Mouse (Mus musculus): Measurements from ENCODE around the gene Noc3l. TPM values are rescaled to one million over a fixed set of nuclear protein-coding genes. Genes with fewer than 3 reads are reported as not detected.

The Noc3l gene
- polyA plus RNA-seq, 1 experiment from 2014 or later, result 8.3 TPM

- Histone ChIP-seq H3K4me2 (ENCODE audit: low read length) (no peak overlapping the region), H3K36me3 (ENCODE audit: control insufficient read depth, insufficient read depth, low read length) (no peaks in the 10 kb centered on the region), H3K27ac (ENCODE audit: low read depth) (no peak overlapping the region), H3K9me3 (ENCODE audit: control insufficient read depth, low read length) (no peaks in the 10 kb centered on the region), H3K4me1 (replicated peaks; ENCODE audit: control insufficient read depth, insufficient read depth, low read length) (no peaks in the 10 kb centered on the region), H3K4me3 (ENCODE audit: low read depth, low read length) (no peak overlapping the region), H3K9ac (ENCODE audit: low read length) (no peak overlapping the region), H3K27me3 (replicated peaks; ENCODE audit: control insufficient read depth, insufficient read depth, low read length) (no peaks in the 10 kb centered on the region)
- ATAC-seq (replicated peaks; ENCODE audit: low FRiP score, low TSS enrichment, low read depth), result no peak
- 50% methylated on average over 1 of the region's 1 CpGs for WGBS
- DNase-seq (ENCODE audit: low spot score), result no peak
Measured at GRCm38 (mm10) chr19:38833224-38833623, 14.2 kb upstream of the Noc3l start.

GRCm38 (mm10) chr19:38820186-38820804 lies 1.3 kb upstream of the Noc3l start:
- no peak overlapping the region for H3K4me3 ChIP-seq (ENCODE audit: low read depth, low read length)
- no peaks in the 10 kb centered on the region for H3K27me3 ChIP-seq (replicated peaks; ENCODE audit: control insufficient read depth, insufficient read depth, low read length)
- no peaks in the 10 kb centered on the region for H3K9me3 ChIP-seq (ENCODE audit: control insufficient read depth, low read length)
- peaks cover 7% of the 10 kb centered on the region for H3K4me1 ChIP-seq (replicated peaks; ENCODE audit: control insufficient read depth, insufficient read depth, low read length)
- no peak for DNase-seq (ENCODE audit: low spot score)
- WGBS, result 91% methylated on average over 4 of the region's 4 CpGs
- H3K4me2 ChIP-seq (ENCODE audit: low read length), result no peak overlapping the region
- peaks cover 11% of the 10 kb centered on the region for H3K36me3 ChIP-seq (ENCODE audit: control insufficient read depth, insufficient read depth, low read length)
- H3K27ac ChIP-seq (ENCODE audit: low read depth), result no peak overlapping the region
- ATAC-seq (replicated peaks; ENCODE audit: low FRiP score, low TSS enrichment, low read depth), result no peak
- no peak overlapping the region for H3K9ac ChIP-seq (ENCODE audit: low read length)

DNA sequence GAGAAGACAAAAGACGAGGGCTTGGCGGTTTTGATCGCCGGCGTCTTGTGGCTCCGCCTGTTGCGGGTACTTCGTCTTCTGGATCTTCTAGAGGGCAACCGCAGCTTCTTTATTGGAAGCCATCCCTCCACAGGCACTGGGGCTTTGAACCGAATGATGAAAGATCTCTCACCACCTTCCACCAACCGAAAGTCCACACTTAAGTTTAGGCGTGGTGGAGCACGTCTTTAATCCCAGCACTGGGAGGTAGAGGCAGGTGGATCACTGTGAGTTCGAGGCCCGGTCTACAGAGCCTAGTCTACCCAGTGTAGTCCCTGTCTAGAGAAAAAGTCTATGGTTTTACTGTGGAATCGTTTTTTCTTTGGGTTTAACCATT lies 378 bp upstream of the Noc3l start:
- H3K36me3 ChIP-seq (ENCODE audit: control insufficient read depth, insufficient read depth, low read length), result peaks cover 20% of the 10 kb centered on the region
- peak; percentile 67 for ATAC-seq (replicated peaks; ENCODE audit: low FRiP score, low TSS enrichment, low read depth)
- no peak for DNase-seq (ENCODE audit: low spot score)
- H3K9me3 ChIP-seq (ENCODE audit: control insufficient read depth, low read length), result no peaks in the 10 kb centered on the region
- H3K4me3 ChIP-seq (ENCODE audit: low read depth, low read length), result peak overlapping the region; percentile 95
- no peaks in the 10 kb centered on the region for H3K27me3 ChIP-seq (replicated peaks; ENCODE audit: control insufficient read depth, insufficient read depth, low read length)
- WGBS, result 13% methylated on average over 16 of the region's 16 CpGs
- no peak overlapping the region for H3K27ac ChIP-seq (ENCODE audit: low read depth)
- peak overlapping the region; percentile 79 for H3K9ac ChIP-seq (ENCODE audit: low read length)
- H3K4me1 ChIP-seq (replicated peaks; ENCODE audit: control insufficient read depth, insufficient read depth, low read length), result peaks cover 7% of the 10 kb centered on the region
- H3K4me2 ChIP-seq (ENCODE audit: low read length), result peak overlapping the region; percentile 90

- ATAC-seq (replicated peaks; ENCODE audit: low FRiP score, low TSS enrichment, low read depth), result no peak
- no peaks in the 10 kb centered on the region for H3K27me3 ChIP-seq (replicated peaks; ENCODE audit: control insufficient read depth, insufficient read depth, low read length)
Measured at GRCm38 (mm10) chr19:38818191-38818590, 846 bp downstream of the Noc3l start.

GRCm38 (mm10) chr19:38798801-38799200 lies 20.2 kb downstream of the Noc3l start:
- no peaks in the 10 kb centered on the region for H3K27me3 ChIP-seq (replicated peaks; ENCODE audit: control insufficient read depth, insufficient read depth, low read length)
- H3K4me2 ChIP-seq (ENCODE audit: low read length), result no peak overlapping the region
- H3K9me3 ChIP-seq (ENCODE audit: control insufficient read depth, low read length), result no peaks in the 10 kb centered on the region
- no peak overlapping the region for H3K9ac ChIP-seq (ENCODE audit: low read length)
- DNase-seq (ENCODE audit: low spot score), result no peak
- H3K4me3 ChIP-seq (ENCODE audit: low read depth, low read length), result no peak overlapping the region
- WGBS, result 92% methylated on average over 6 of the region's 6 CpGs
- H3K36me3 ChIP-seq (ENCODE audit: control insufficient read depth, insufficient read depth, low read length), result peaks cover 85% of the 10 kb centered on the region
- ATAC-seq (replicated peaks; ENCODE audit: low FRiP score, low TSS enrichment, low read depth), result no peak
- no peaks in the 10 kb centered on the region for H3K4me1 ChIP-seq (replicated peaks; ENCODE audit: control insufficient read depth, insufficient read depth, low read length)
- no peak overlapping the region for H3K27ac ChIP-seq (ENCODE audit: low read depth)

More at GRCm38 (mm10) chr19:38818191-38818590, 846 bp downstream of the Noc3l start:
- Histone ChIP-seq H3K27ac (ENCODE audit: low read depth) (no peak overlapping the region), H3K4me2 (ENCODE audit: low read length) (peak overlapping the region; percentile 90), H3K36me3 (ENCODE audit: control insufficient read depth, insufficient read depth, low read length) (peaks cover 32% of the 10 kb centered on the region), H3K4me1 (replicated peaks; ENCODE audit: control insufficient read depth, insufficient read depth, low read length) (peaks cover 7% of the 10 kb centered on the region), H3K9ac (ENCODE audit: low read length) (peak overlapping the region; percentile 79), H3K4me3 (ENCODE audit: low read depth, low read length) (peak overlapping the region; percentile 95), H3K9me3 (ENCODE audit: control insufficient read depth, low read length) (no peaks in the 10 kb centered on the region)
- 42% methylated on average over 8 of the region's 8 CpGs for WGBS
- DNase-seq (ENCODE audit: low spot score), result no peak

GRCm38 (mm10) chr19:38798291-38798690 lies 20.7 kb downstream of the Noc3l start:
- no peak for DNase-seq (ENCODE audit: low spot score)
- no peaks in the 10 kb centered on the region for H3K4me1 ChIP-seq (replicated peaks; ENCODE audit: control insufficient read depth, insufficient read depth, low read length)
- no peak for ATAC-seq (replicated peaks; ENCODE audit: low FRiP score, low TSS enrichment, low read depth)
- no peak overlapping the region for H3K9ac ChIP-seq (ENCODE audit: low read length)
- H3K4me3 ChIP-seq (ENCODE audit: low read depth, low read length), result no peak overlapping the region
- H3K27ac ChIP-seq (ENCODE audit: low read depth), result no peak overlapping the region
- 90% methylated on average over 1 of the region's 1 CpGs for WGBS
- no peaks in the 10 kb centered on the region for H3K9me3 ChIP-seq (ENCODE audit: control insufficient read depth, low read length)
- no peaks in the 10 kb centered on the region for H3K27me3 ChIP-seq (replicated peaks; ENCODE audit: control insufficient read depth, insufficient read depth, low read length)
- H3K36me3 ChIP-seq (ENCODE audit: control insufficient read depth, insufficient read depth, low read length), result peaks cover 85% of the 10 kb centered on the region
- no peak overlapping the region for H3K4me2 ChIP-seq (ENCODE audit: low read length)

- H3K9me3 ChIP-seq (ENCODE audit: control insufficient read depth, low read length), result no peaks in the 10 kb centered on the region
- H3K36me3 ChIP-seq (ENCODE audit: control insufficient read depth, insufficient read depth, low read length), result peaks cover 90% of the 10 kb centered on the region
- ATAC-seq (replicated peaks; ENCODE audit: low FRiP score, low TSS enrichment, low read depth) (no peak), DNase-seq (ENCODE audit: low spot score) (no peak)
- 73% methylated on average over 5 of the region's 5 CpGs for WGBS
- H3K27ac ChIP-seq (ENCODE audit: low read depth), result no peak overlapping the region
- no peak overlapping the region for H3K4me2 ChIP-seq (ENCODE audit: low read length)
- H3K9ac ChIP-seq (ENCODE audit: low read length), result no peak overlapping the region
- no peak overlapping the region for H3K4me3 ChIP-seq (ENCODE audit: low read depth, low read length)
- no peaks in the 10 kb centered on the region for H3K27me3 ChIP-seq (replicated peaks; ENCODE audit: control insufficient read depth, insufficient read depth, low read length)
- H3K4me1 ChIP-seq (replicated peaks; ENCODE audit: control insufficient read depth, insufficient read depth, low read length), result no peaks in the 10 kb centered on the region
Measured at GRCm38 (mm10) chr19:38796546-38796945, 22.5 kb downstream of the Noc3l start.

- ATAC-seq (replicated peaks; ENCODE audit: low FRiP score, low TSS enrichment, low read depth) (no peak), DNase-seq (ENCODE audit: low spot score) (no peak)
- no peak overlapping the region for H3K4me2 ChIP-seq (ENCODE audit: low read length)
- no peak overlapping the region for H3K9ac ChIP-seq (ENCODE audit: low read length)
- H3K27me3 ChIP-seq (replicated peaks; ENCODE audit: control insufficient read depth, insufficient read depth, low read length), result no peaks in the 10 kb centered on the region
- no peaks in the 10 kb centered on the region for H3K9me3 ChIP-seq (ENCODE audit: control insufficient read depth, low read length)
- no peaks in the 10 kb centered on the region for H3K4me1 ChIP-seq (replicated peaks; ENCODE audit: control insufficient read depth, insufficient read depth, low read length)
- 92% methylated on average over 7 of the region's 7 CpGs for WGBS
- no peak overlapping the region for H3K27ac ChIP-seq (ENCODE audit: low read depth)
- peaks cover 94% of the 10 kb centered on the region for H3K36me3 ChIP-seq (ENCODE audit: control insufficient read depth, insufficient read depth, low read length)
- no peak overlapping the region for H3K4me3 ChIP-seq (ENCODE audit: low read depth, low read length)
Measured at GRCm38 (mm10) chr19:38793563-38794045, 25.4 kb downstream of the Noc3l start.

- WGBS, result 94% methylated on average over 6 of the region's 6 CpGs
- ATAC-seq (replicated peaks; ENCODE audit: low FRiP score, low TSS enrichment, low read depth) (no peak), DNase-seq (ENCODE audit: low spot score) (no peak)
- Histone ChIP-seq H3K9ac (ENCODE audit: low read length) (no peak overlapping the region), H3K36me3 (ENCODE audit: control insufficient read depth, insufficient read depth, low read length) (peaks cover 51% of the 10 kb centered on the region), H3K27ac (ENCODE audit: low read depth) (no peak overlapping the region), H3K27me3 (replicated peaks; ENCODE audit: control insufficient read depth, insufficient read depth, low read length) (no peaks in the 10 kb centered on the region), H3K9me3 (ENCODE audit: control insufficient read depth, low read length) (no peaks in the 10 kb centered on the region), H3K4me3 (ENCODE audit: low read depth, low read length) (no peak overlapping the region), H3K4me1 (replicated peaks; ENCODE audit: control insufficient read depth, insufficient read depth, low read length) (no peaks in the 10 kb centered on the region), H3K4me2 (ENCODE audit: low read length) (no peak overlapping the region)
Measured at GRCm38 (mm10) chr19:38787756-38788155, 31.3 kb downstream of the Noc3l start.
